Mouse (Mus musculus) thymus, adult 2 months (tissue): ENCODE measurements around the gene Sfi1.
"Not testable (repeated sequence)": the region's sequence is repeated elsewhere in the genome, so short reads cannot be mapped to it uniquely, and the experiment has no call there.

ENCODE experiments used
- CTCF ChIP-seq: fragments of 200-500 bp; IDR thresholded peaks from 2 replicates; pipeline ENCODE4 v1.5.1; 2012; ENCODE audit warnings: mild to moderate bottlenecking, control low read depth, low read length, moderate library complexity, borderline replicate concordance; ENCODE audit not compliant: control insufficient read depth, poor library complexity, insufficient read depth; ENCODE audit errors: extremely low read depth
- POLR2A ChIP-seq: fragments of 200-500 bp; IDR thresholded peaks from 2 replicates; pipeline ENCODE4 v1.6.1; 2012; ENCODE audit warnings: mild to moderate bottlenecking, low read length, control low read depth, moderate library complexity; ENCODE audit not compliant: control insufficient read depth, poor library complexity, insufficient read depth; ENCODE audit errors: extremely low read depth

GRCm38 (mm10) chr11:3178968-3179725 lies 14.1 kb downstream of the Sfi1 start:
- TF ChIP-seq CTCF, POLR2A: not testable (repeated sequence)
